Mouse (Mus musculus): ENCODE results near the gene Tubd1. TPM values are rescaled to one million over a fixed set of nuclear protein-coding genes. Genes with fewer than 3 reads are reported as not detected.

Tubd1 gene
- polyA plus RNA-seq, 1 experiment from 2014 or later: 6.1 TPM

GRCm38 (mm10) chr11:86571871-86572270 lies 27.1 kb downstream of the Tubd1 start:
- no peaks in the 10 kb centered on the region for H3K9me3 ChIP-seq (ENCODE audit: control insufficient read depth, low read length)
- no peaks in the 10 kb centered on the region for H3K36me3 ChIP-seq (ENCODE audit: control insufficient read depth, insufficient read depth, low read length)
- no peak overlapping the region for H3K4me2 ChIP-seq (ENCODE audit: low read length)
- no peak overlapping the region for H3K27ac ChIP-seq (replicated peaks; ENCODE audit: low read depth, low read length)
- no peaks in the 10 kb centered on the region for H3K4me1 ChIP-seq (ENCODE audit: control insufficient read depth, insufficient read depth, low read length)
- no peak overlapping the region for H3K4me3 ChIP-seq (replicated peaks; ENCODE audit: low read depth, low read length)
- DNase-seq: no peak
- H3K9ac ChIP-seq (replicated peaks; ENCODE audit: low read length): no peak overlapping the region
- 87% methylated on average over 4 of the region's 4 CpGs for WGBS
- no peaks in the 10 kb centered on the region for H3K27me3 ChIP-seq (ENCODE audit: control insufficient read depth, insufficient read depth, low read length)
- ATAC-seq (ENCODE audit: low FRiP score, low TSS enrichment): no peak

GRCm38 (mm10) chr11:86572623-86573022 lies 27.8 kb downstream of the Tubd1 start:
- 76% methylated on average over 2 of the region's 2 CpGs for WGBS

GRCm38 (mm10) chr11:86573646-86574231 lies 28.9 kb downstream of the Tubd1 start:
- Histone ChIP-seq H3K27ac (replicated peaks; ENCODE audit: low read depth, low read length) (no peak overlapping the region), H3K9me3 (ENCODE audit: control insufficient read depth, low read length) (no peaks in the 10 kb centered on the region), H3K4me1 (ENCODE audit: control insufficient read depth, insufficient read depth, low read length) (no peaks in the 10 kb centered on the region), H3K36me3 (ENCODE audit: control insufficient read depth, insufficient read depth, low read length) (no peaks in the 10 kb centered on the region), H3K4me2 (ENCODE audit: low read length) (no peak overlapping the region), H3K9ac (replicated peaks; ENCODE audit: low read length) (no peak overlapping the region), H3K27me3 (ENCODE audit: control insufficient read depth, insufficient read depth, low read length) (no peaks in the 10 kb centered on the region), H3K4me3 (replicated peaks; ENCODE audit: low read depth, low read length) (no peak overlapping the region)
- WGBS: 92% methylated on average over 6 of the region's 6 CpGs
- no peak for ATAC-seq (ENCODE audit: low FRiP score, low TSS enrichment)
- no peak for DNase-seq

More at GRCm38 (mm10) chr11:86572623-86573022, 27.8 kb downstream of the Tubd1 start:
- ATAC-seq (ENCODE audit: low FRiP score, low TSS enrichment) (no peak), DNase-seq (no peak)
- no peaks in the 10 kb centered on the region for H3K9me3 ChIP-seq (ENCODE audit: control insufficient read depth, low read length)
- no peaks in the 10 kb centered on the region for H3K4me1 ChIP-seq (ENCODE audit: control insufficient read depth, insufficient read depth, low read length)
- H3K4me3 ChIP-seq (replicated peaks; ENCODE audit: low read depth, low read length): no peak overlapping the region
- no peak overlapping the region for H3K4me2 ChIP-seq (ENCODE audit: low read length)
- H3K27ac ChIP-seq (replicated peaks; ENCODE audit: low read depth, low read length): no peak overlapping the region
- H3K9ac ChIP-seq (replicated peaks; ENCODE audit: low read length): no peak overlapping the region
- H3K36me3 ChIP-seq (ENCODE audit: control insufficient read depth, insufficient read depth, low read length): no peaks in the 10 kb centered on the region
- no peaks in the 10 kb centered on the region for H3K27me3 ChIP-seq (ENCODE audit: control insufficient read depth, insufficient read depth, low read length)

GRCm38 (mm10) chr11:86574408-86574807 lies 29.6 kb downstream of the Tubd1 start:
- no peak overlapping the region for H3K9ac ChIP-seq (replicated peaks; ENCODE audit: low read length)
- H3K9me3 ChIP-seq (ENCODE audit: control insufficient read depth, low read length): no peaks in the 10 kb centered on the region
- 81% methylated on average over 2 of the region's 2 CpGs for WGBS
- no peak for DNase-seq
- no peaks in the 10 kb centered on the region for H3K27me3 ChIP-seq (ENCODE audit: control insufficient read depth, insufficient read depth, low read length)
- no peaks in the 10 kb centered on the region for H3K36me3 ChIP-seq (ENCODE audit: control insufficient read depth, insufficient read depth, low read length)
- ATAC-seq (ENCODE audit: low FRiP score, low TSS enrichment): no peak
- no peak overlapping the region for H3K4me3 ChIP-seq (replicated peaks; ENCODE audit: low read depth, low read length)
- no peak overlapping the region for H3K4me2 ChIP-seq (ENCODE audit: low read length)
- no peaks in the 10 kb centered on the region for H3K4me1 ChIP-seq (ENCODE audit: control insufficient read depth, insufficient read depth, low read length)
- no peak overlapping the region for H3K27ac ChIP-seq (replicated peaks; ENCODE audit: low read depth, low read length)

- Histone ChIP-seq H3K9me3 (ENCODE audit: control insufficient read depth, low read length) (no peaks in the 10 kb centered on the region), H3K27me3 (ENCODE audit: control insufficient read depth, insufficient read depth, low read length) (no peaks in the 10 kb centered on the region), H3K36me3 (ENCODE audit: control insufficient read depth, insufficient read depth, low read length) (no peaks in the 10 kb centered on the region), H3K4me1 (ENCODE audit: control insufficient read depth, insufficient read depth, low read length) (no peaks in the 10 kb centered on the region), H3K9ac (replicated peaks; ENCODE audit: low read length) (no peak overlapping the region), H3K4me3 (replicated peaks; ENCODE audit: low read depth, low read length) (no peak overlapping the region), H3K4me2 (ENCODE audit: low read length) (no peak overlapping the region), H3K27ac (replicated peaks; ENCODE audit: low read depth, low read length) (no peak overlapping the region)
- DNase-seq (no peak), ATAC-seq (ENCODE audit: low FRiP score, low TSS enrichment) (no peak)
- WGBS: 79% methylated on average over 7 of the region's 7 CpGs
These were observed 31.0 kb downstream of the Tubd1 start for GRCm38 (mm10) chr11:86575632-86576378.

- H3K27ac ChIP-seq (replicated peaks; ENCODE audit: low read depth, low read length): no peak overlapping the region; the same call in 1 of the 2 replicates
- no peak overlapping the region for H3K9ac ChIP-seq (replicated peaks; ENCODE audit: low read length)
- no peak overlapping the region for H3K4me3 ChIP-seq (replicated peaks; ENCODE audit: low read depth, low read length)
- no peaks in the 10 kb centered on the region for H3K4me1 ChIP-seq (ENCODE audit: control insufficient read depth, insufficient read depth, low read length)
- no peak for ATAC-seq (ENCODE audit: low FRiP score, low TSS enrichment)
- no peak for DNase-seq
- WGBS: 86% methylated on average over 4 of the region's 4 CpGs
- H3K27me3 ChIP-seq (ENCODE audit: control insufficient read depth, insufficient read depth, low read length): no peaks in the 10 kb centered on the region
- no peaks in the 10 kb centered on the region for H3K9me3 ChIP-seq (ENCODE audit: control insufficient read depth, low read length)
- H3K4me2 ChIP-seq (ENCODE audit: low read length): no peak overlapping the region
- H3K36me3 ChIP-seq (ENCODE audit: control insufficient read depth, insufficient read depth, low read length): no peaks in the 10 kb centered on the region
These were observed 32.4 kb downstream of the Tubd1 start for GRCm38 (mm10) chr11:86577231-86577630.

GRCm38 (mm10) chr11:86578106-86578808 lies 33.5 kb downstream of the Tubd1 start:
- Histone ChIP-seq H3K9ac (replicated peaks; ENCODE audit: low read length) (no peak overlapping the region), H3K9me3 (ENCODE audit: control insufficient read depth, low read length) (no peaks in the 10 kb centered on the region), H3K36me3 (ENCODE audit: control insufficient read depth, insufficient read depth, low read length) (no peaks in the 10 kb centered on the region), H3K27me3 (ENCODE audit: control insufficient read depth, insufficient read depth, low read length) (no peaks in the 10 kb centered on the region), H3K4me2 (ENCODE audit: low read length) (no peak overlapping the region), H3K4me1 (ENCODE audit: control insufficient read depth, insufficient read depth, low read length) (no peaks in the 10 kb centered on the region), H3K27ac (replicated peaks; ENCODE audit: low read depth, low read length) (no peak overlapping the region), H3K4me3 (replicated peaks; ENCODE audit: low read depth, low read length) (no peak overlapping the region)
- ATAC-seq (ENCODE audit: low FRiP score, low TSS enrichment) (no peak), DNase-seq (no peak)
- WGBS: 85% methylated on average over 6 of the region's 6 CpGs

GRCm38 (mm10) chr11:86578809-86579730 lies 34.3 kb downstream of the Tubd1 start:
- no peak for ATAC-seq (ENCODE audit: low FRiP score, low TSS enrichment)
- DNase-seq: no peak
- WGBS: 79% methylated on average over 25 of the region's 25 CpGs
- Histone ChIP-seq H3K4me2 (ENCODE audit: low read length) (no peak overlapping the region), H3K36me3 (ENCODE audit: control insufficient read depth, insufficient read depth, low read length) (no peaks in the 10 kb centered on the region), H3K27me3 (ENCODE audit: control insufficient read depth, insufficient read depth, low read length) (no peaks in the 10 kb centered on the region), H3K9me3 (ENCODE audit: control insufficient read depth, low read length) (no peaks in the 10 kb centered on the region), H3K4me1 (ENCODE audit: control insufficient read depth, insufficient read depth, low read length) (no peaks in the 10 kb centered on the region), H3K9ac (replicated peaks; ENCODE audit: low read length) (no peak overlapping the region), H3K27ac (replicated peaks; ENCODE audit: low read depth, low read length) (no peak overlapping the region), H3K4me3 (replicated peaks; ENCODE audit: low read depth, low read length) (no peak overlapping the region)

Measured in midbrain, embryonic 14.5 days (tissue).